Mouse (Mus musculus): ENCODE results near the gene Znrf1. TPM values are rescaled to one million over a fixed set of nuclear protein-coding genes. Genes with fewer than 3 reads are reported as not detected.

Gene Znrf1
- polyA plus RNA-seq, 1 experiment from 2014 or later: 5.3 TPM

DNA sequence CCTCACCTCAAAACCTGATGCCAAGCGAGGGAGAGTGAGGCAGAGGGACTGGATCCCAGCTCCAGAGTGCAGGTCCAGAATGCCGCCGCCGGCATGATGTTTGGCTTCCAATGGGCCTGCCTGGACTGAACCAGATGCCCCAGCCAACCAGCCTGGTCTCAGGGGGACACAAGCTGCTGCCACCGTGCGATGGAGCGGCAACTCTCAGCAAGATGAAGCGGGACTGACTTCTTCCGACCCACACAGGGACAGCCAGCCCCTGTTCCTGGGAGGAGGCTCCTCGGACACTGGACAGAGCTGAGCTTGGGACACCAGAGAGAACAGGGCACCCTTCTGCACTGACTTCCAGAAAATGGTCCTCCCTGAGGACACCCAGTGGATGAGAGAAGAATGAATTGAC, 86.7 kb downstream of the Znrf1 start:
- no peak overlapping the region for H3K4me3 ChIP-seq (replicated peaks)
- H3K9ac ChIP-seq: no peak overlapping the region
- no peaks in the 10 kb centered on the region for H3K9me3 ChIP-seq (replicated peaks)
- H3K4me1 ChIP-seq (replicated peaks): peaks cover 16% of the 10 kb centered on the region
- 88% methylated on average over 10 of the region's 10 CpGs for WGBS (ENCODE audit: insufficient replicate concordance)
- no peak overlapping the region for H3K27ac ChIP-seq
- H3K4me2 ChIP-seq: no peak overlapping the region
- ATAC-seq (ENCODE audit: low read depth) (no peak), DNase-seq (no peak)
- peaks cover 7% of the 10 kb centered on the region; the same call in 1 of the 2 replicates for H3K36me3 ChIP-seq
- no peaks in the 10 kb centered on the region for H3K27me3 ChIP-seq

DNA sequence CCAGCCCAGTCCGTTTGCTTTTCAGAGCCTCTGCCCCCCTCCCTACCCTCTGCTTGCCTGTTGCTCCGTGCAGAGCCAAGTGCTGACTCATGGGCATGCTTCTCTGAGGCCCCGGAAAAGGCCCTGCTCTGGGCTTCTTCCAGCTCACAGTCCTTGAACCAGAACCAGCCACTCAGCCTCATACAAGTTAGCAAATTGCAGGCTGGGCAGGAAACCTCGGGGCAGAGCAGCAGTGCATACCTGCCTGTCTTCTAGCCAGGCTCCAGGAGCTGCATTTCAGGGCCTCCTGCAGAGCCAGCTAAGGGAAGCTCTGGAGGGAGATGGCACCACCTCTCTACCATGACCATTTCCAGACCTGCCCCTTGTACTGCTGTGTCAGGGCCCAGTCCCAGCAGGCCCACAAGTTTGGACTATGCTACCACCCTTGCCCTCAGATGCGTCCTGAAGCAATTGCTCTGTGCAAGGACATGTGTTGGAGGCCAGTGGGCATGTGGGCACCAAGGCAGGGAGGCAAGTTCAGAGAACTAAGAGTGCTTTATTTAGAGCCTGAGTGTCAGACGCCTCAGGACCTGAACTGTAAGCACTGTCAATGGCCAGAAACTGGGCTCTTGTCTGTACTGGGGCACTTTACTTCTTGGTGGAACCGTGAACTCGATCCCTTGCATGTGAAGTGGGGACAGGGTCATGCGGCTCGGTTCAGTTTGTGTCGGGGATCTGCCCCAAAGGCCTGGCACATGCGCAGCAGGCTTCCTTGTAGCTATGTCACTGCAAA, 88.4 kb downstream of the Znrf1 start:
- H3K27me3 ChIP-seq: no peaks in the 10 kb centered on the region
- no peak for ATAC-seq (ENCODE audit: low read depth)
- 63% methylated on average over 12 of the region's 12 CpGs for WGBS (ENCODE audit: insufficient replicate concordance)
- no peaks in the 10 kb centered on the region for H3K9me3 ChIP-seq (replicated peaks)
- no peak for DNase-seq
- H3K36me3 ChIP-seq: peaks cover 7% of the 10 kb centered on the region; the same call in 1 of the 2 replicates
- 0 out of 2 replicates have a peak overlapping the region, but pooled peaks have one; percentile 13 for H3K9ac ChIP-seq
- no peak overlapping the region for H3K4me3 ChIP-seq (replicated peaks)
- H3K4me1 ChIP-seq (replicated peaks): peaks cover 11% of the 10 kb centered on the region
- H3K4me2 ChIP-seq: no peak overlapping the region
- 0 out of 2 replicates have a peak overlapping the region, but pooled peaks have one; percentile 19 for H3K27ac ChIP-seq

DNA sequence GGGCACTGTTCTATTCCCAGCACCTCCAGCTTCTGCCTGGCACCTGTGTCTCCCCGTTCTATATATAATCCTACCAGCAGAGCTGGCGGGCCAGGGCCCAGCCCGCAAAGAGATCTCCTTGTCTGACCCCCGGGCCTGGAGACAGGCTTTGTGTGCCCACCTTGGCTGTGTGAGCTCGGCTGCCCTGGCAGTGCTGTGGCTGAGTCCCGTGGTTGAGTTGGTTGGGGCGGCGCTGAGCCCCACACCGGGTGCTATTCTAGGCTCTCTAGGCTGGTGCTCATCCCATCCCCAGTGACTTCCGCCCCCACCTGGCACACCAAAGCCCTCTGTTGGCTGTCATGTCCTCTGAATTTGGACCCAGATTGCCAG, 88.9 kb downstream of the Znrf1 start:
- no peak overlapping the region for H3K27ac ChIP-seq
- no peak for DNase-seq
- peaks cover 11% of the 10 kb centered on the region for H3K4me1 ChIP-seq (replicated peaks)
- H3K9me3 ChIP-seq (replicated peaks): no peaks in the 10 kb centered on the region
- no peaks in the 10 kb centered on the region for H3K27me3 ChIP-seq
- WGBS (ENCODE audit: insufficient replicate concordance): 79% methylated on average over 10 of the region's 10 CpGs
- ATAC-seq (ENCODE audit: low read depth): no peak
- peaks cover 7% of the 10 kb centered on the region; the same call in 1 of the 2 replicates for H3K36me3 ChIP-seq
- no peak overlapping the region for H3K9ac ChIP-seq
- H3K4me3 ChIP-seq (replicated peaks): no peak overlapping the region
- no peak overlapping the region for H3K4me2 ChIP-seq

DNA sequence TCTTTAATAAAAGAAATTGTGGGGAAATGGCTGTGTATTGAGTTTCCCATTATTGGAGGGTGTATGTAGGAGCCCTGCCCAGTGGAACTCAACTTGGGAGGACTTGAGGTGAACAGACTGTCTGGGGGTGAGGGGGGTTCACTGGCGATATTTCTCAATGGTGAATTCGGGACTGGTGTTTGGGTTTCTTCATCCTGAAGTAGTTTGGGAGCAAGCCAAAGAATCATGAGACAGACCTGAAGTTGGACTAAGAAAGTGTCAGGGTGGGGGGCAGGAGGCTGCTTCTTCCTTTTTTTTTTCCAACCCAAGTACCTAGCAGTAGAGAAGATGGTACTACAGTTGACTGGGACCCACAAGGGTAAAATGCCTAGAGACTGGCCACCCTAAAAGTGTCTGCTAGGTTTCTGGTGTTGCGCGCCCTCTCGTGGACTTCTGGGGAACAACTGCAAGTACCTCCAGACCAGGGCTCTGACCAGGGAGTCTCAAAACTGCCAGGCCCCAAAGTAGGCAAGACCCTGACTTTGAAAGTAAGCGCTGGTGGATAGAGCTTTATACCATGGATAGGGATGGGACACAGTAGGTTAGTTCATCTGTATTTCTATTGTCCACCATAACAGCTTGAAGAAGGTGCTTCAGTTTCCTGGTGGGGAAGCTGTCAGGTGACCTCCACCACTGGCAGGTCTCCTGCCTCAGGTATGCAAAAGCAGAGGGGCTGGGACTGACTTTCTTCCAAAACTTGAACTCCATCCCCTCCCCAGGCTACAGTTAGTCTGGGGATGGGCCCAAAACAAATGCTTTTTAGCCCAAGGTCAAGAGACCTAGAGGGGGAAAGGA, 90.0 kb downstream of the Znrf1 start:
- Histone ChIP-seq H3K27me3 (no peaks in the 10 kb centered on the region), H3K36me3 (peaks cover 7% of the 10 kb centered on the region; the same call in 1 of the 2 replicates), H3K4me2 (no peak overlapping the region), H3K27ac (no peak overlapping the region), H3K9me3 (replicated peaks) (no peaks in the 10 kb centered on the region), H3K4me3 (replicated peaks) (no peak overlapping the region), H3K9ac (no peak overlapping the region), H3K4me1 (replicated peaks) (peaks cover 19% of the 10 kb centered on the region)
- 31% methylated on average over 6 of the region's 6 CpGs for WGBS (ENCODE audit: insufficient replicate concordance)
- ATAC-seq (ENCODE audit: low read depth) (0 out of 2 replicates have a peak, but pooled peaks have one; percentile 25), DNase-seq (peak; percentile 62)

DNA sequence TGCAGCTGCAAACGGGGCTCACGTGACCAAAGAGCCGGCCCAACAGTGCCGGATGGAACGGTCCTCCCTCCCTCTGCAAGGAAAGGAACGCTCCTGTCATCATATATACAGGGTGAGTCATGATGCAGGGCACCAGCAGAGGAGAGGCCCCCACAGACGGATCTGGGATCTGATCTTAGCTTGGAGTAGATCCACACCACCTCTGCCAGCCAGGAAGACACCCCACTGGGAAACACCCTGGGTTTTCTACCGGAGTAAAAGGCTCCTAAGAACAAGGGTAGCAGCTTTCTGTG, 90.6 kb downstream of the Znrf1 start:
- Histone ChIP-seq H3K9me3 (replicated peaks) (no peaks in the 10 kb centered on the region), H3K4me2 (no peak overlapping the region), H3K27ac (no peak overlapping the region), H3K4me3 (replicated peaks) (no peak overlapping the region), H3K9ac (no peak overlapping the region), H3K36me3 (peaks cover 6% of the 10 kb centered on the region; the same call in 1 of the 2 replicates), H3K27me3 (no peaks in the 10 kb centered on the region), H3K4me1 (replicated peaks) (peaks cover 19% of the 10 kb centered on the region)
- DNase-seq: no peak
- ATAC-seq (ENCODE audit: low read depth): no peak
- WGBS (ENCODE audit: insufficient replicate concordance): 69% methylated on average over 8 of the region's 8 CpGs

DNA sequence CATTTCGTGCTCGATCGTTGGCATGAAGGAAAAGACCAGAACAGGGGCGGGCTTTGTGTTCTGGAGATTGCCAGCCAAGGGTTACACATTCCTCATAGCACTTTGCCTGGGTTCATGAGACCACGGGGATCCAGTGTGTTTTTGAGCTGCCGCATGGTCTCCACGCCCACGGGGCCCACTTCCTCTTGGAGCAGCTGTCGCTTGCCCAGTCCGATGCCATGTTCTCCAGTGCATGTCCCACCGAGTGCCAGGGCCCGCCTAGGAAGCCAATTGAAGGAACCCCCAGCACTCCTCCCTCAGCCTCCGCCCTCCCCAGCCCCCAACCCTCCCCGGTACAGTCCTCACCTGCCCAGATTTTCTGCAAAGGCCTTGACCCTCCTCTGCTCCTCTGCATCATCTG, 91.0 kb downstream of the Znrf1 start:
- H3K27ac ChIP-seq: no peak overlapping the region
- H3K36me3 ChIP-seq: peaks cover 1% of the 10 kb centered on the region; the same call in 1 of the 2 replicates
- WGBS (ENCODE audit: insufficient replicate concordance): 72% methylated on average over 14 of the region's 14 CpGs
- H3K9ac ChIP-seq: no peak overlapping the region
- no peak overlapping the region for H3K4me2 ChIP-seq
- no peak overlapping the region for H3K4me3 ChIP-seq (replicated peaks)
- DNase-seq (no peak), ATAC-seq (ENCODE audit: low read depth) (no peak)
- no peaks in the 10 kb centered on the region for H3K27me3 ChIP-seq
- peaks cover 19% of the 10 kb centered on the region for H3K4me1 ChIP-seq (replicated peaks)
- H3K9me3 ChIP-seq (replicated peaks): no peaks in the 10 kb centered on the region

DNA sequence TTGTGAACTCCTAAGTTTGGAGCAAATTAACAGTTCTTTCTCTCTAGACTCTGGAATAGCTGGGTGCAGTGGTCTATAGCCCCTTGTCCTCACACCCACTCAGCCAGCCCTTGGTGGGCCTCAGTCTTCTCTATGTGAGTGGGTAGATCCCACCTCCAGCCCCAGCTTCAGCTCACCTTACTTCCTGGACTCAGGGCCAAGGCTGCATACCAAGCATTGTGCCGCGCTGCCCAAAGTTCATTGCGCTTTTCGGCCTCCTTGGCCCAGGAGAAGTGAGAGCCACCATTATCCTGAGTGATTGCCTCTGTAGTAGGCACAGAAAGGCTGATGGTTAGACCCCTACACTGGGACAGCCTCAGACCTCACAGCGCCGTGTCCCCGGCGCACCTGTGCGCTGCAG, 92.0 kb downstream of the Znrf1 start:
- H3K27me3 ChIP-seq: no peaks in the 10 kb centered on the region
- H3K4me3 ChIP-seq (replicated peaks): no peak overlapping the region
- ATAC-seq (ENCODE audit: low read depth) (no peak), DNase-seq (no peak)
- peaks cover 19% of the 10 kb centered on the region for H3K4me1 ChIP-seq (replicated peaks)
- no peak overlapping the region for H3K4me2 ChIP-seq
- H3K36me3 ChIP-seq: no peaks in the 10 kb centered on the region
- no peak overlapping the region for H3K9ac ChIP-seq
- WGBS (ENCODE audit: insufficient replicate concordance): 88% methylated on average over 9 of the region's 9 CpGs
- H3K9me3 ChIP-seq (replicated peaks): no peaks in the 10 kb centered on the region
- no peak overlapping the region for H3K27ac ChIP-seq

DNA sequence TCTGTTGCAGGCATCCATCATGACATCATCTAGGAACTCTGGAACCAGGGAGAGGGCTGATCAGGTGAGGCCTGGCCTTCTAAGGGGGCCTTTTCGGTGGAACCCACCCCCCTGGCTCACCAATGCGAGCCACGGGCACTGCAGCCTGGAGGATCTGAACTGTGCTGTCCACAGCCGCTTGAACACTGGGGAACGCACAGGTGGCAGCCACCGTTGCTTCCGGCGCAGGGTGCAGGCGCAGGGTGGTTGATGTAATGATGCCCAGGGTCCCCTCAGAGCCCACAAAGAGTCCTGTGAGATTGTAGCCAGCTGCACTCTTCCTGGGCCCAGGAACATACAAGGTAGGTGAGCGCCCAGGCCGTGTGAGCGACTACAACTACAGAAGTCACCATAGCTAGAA, 92.5 kb downstream of the Znrf1 start:
- Histone ChIP-seq H3K27ac (no peak overlapping the region), H3K9ac (no peak overlapping the region), H3K4me3 (replicated peaks) (no peak overlapping the region), H3K36me3 (no peaks in the 10 kb centered on the region), H3K9me3 (replicated peaks) (no peaks in the 10 kb centered on the region), H3K4me2 (no peak overlapping the region), H3K4me1 (replicated peaks) (peaks cover 19% of the 10 kb centered on the region), H3K27me3 (no peaks in the 10 kb centered on the region)
- ATAC-seq (ENCODE audit: low read depth): no peak
- 80% methylated on average over 12 of the region's 12 CpGs for WGBS (ENCODE audit: insufficient replicate concordance)
- DNase-seq: no peak

DNA sequence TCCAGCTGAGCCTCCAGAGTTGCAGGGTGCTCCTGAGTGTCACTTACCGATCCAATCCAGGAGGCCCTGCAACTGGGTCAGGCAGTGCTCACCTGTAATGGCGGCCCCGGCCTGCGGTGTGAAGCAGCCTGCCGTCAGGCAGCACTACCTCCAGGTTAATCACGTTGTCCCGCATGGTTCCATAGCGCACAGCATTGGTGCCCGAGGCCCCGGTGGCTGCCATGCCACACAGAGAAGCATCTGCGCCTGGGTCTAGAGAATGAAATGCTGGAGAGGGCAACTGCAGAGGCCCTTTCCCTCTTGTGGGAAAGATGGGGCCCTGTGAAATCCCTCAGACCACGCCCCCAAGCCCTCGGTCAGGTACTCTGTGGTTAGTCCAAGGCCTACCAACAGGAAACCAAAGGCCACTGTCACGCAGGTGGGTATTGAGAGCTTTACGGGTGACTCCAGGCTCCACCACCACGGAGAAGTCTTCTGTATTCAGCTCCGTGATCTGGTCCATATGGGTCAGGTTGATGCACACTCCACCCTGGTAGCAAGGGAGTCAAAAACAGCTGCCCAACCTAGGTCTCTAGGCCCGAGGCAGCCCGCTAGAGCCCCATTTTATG, 93.1 kb downstream of the Znrf1 start:
- Histone ChIP-seq H3K4me3 (replicated peaks) (no peak overlapping the region), H3K27me3 (no peaks in the 10 kb centered on the region), H3K27ac (no peak overlapping the region)

DNA sequence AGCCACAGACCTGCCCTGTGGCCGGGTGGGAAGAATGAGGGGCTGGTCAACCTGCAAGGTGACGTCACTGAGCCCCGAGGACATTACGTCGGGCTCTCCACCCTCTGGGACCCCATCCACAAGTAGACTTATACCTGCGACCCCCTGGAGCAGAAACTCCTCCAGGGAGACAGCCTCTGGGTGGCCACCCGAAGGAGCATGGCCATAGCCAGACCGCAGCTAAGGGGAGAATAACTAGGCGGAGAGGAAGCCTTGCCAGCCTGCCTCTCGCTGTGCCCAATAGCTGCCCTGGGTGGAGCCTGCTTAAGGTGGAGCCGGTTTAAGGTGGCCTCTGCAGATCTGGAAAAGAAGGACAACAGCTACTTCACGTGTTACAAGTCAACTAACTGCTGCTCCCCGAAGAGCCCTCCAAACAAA, 94.2 kb downstream of the Znrf1 start, which contains the start of gene Ldhd:
Gene Ldhd, minus strand, starts transcription at position 270 of the 417 bp plus-strand sequence.
- no peak; the same call in 1 of the 2 replicates for ATAC-seq (ENCODE audit: low read depth)
- Histone ChIP-seq H3K27ac (no peak within 1 kb of the TSS), H3K27me3 (no peaks in the 10 kb centered on the region), H3K4me1 (replicated peaks) (peaks cover 10% of the 10 kb centered on the region; the same call in 1 of the 2 replicates), H3K9ac (peak within 1 kb of the TSS; percentile 26; the same call in 1 of the 2 replicates), H3K9me3 (replicated peaks) (no peaks in the 10 kb centered on the region), H3K36me3 (no peaks in the 10 kb centered on the region), H3K4me2 (peak within 1 kb of the TSS; percentile 51), H3K4me3 (replicated peaks) (peak within 1 kb of the TSS; percentile 32)
- WGBS (ENCODE audit: insufficient replicate concordance): 40% methylated on average over 13 of the region's 13 CpGs
- DNase-seq: no peak

More for the DNA sequence above, 93.1 kb downstream of the Znrf1 start:
- Histone ChIP-seq H3K9ac (no peak overlapping the region), H3K4me2 (no peak overlapping the region), H3K4me1 (replicated peaks) (peaks cover 15% of the 10 kb centered on the region), H3K9me3 (replicated peaks) (no peaks in the 10 kb centered on the region), H3K36me3 (no peaks in the 10 kb centered on the region)
- WGBS (ENCODE audit: insufficient replicate concordance): 69% methylated on average over 19 of the region's 19 CpGs
- DNase-seq (no peak), ATAC-seq (ENCODE audit: low read depth) (no peak)

DNA sequence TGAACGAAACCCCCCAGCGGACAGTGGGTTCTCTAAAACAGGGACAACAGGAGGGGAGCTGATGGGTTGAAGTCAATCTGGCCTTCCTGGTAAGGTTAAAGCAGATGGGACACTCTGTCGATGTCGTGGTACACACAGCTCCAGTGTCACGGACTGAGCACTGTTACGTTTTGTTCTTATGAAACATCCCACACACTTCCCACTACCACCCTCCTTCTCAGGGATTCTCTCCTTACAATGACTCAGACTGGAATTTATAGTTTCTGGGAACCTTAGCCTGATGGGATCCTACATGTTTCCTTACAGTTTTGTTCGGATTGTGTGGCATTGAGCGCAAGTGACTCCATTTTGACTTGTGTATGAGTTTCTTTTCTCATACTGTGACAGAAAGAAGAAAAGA, 95.7 kb downstream of the Znrf1 start:
- ATAC-seq (ENCODE audit: low read depth): no peak
- Histone ChIP-seq H3K4me1 (replicated peaks) (peaks cover 10% of the 10 kb centered on the region; the same call in 1 of the 2 replicates), H3K4me3 (replicated peaks) (no peak overlapping the region), H3K36me3 (no peaks in the 10 kb centered on the region), H3K4me2 (no peak overlapping the region), H3K27ac (no peak overlapping the region), H3K9ac (no peak overlapping the region), H3K27me3 (no peaks in the 10 kb centered on the region), H3K9me3 (replicated peaks) (no peaks in the 10 kb centered on the region)
- 80% methylated on average over 8 of the region's 8 CpGs for WGBS (ENCODE audit: insufficient replicate concordance)
- DNase-seq: no peak
